Mouse (Mus musculus): ENCODE results near the gene Nsf. TPM values are rescaled to one million over a fixed set of nuclear protein-coding genes. Genes with fewer than 3 reads are reported as not detected.
A peak's percentile ranks its signal among the peaks of the same experiment; 100 is the strongest.

The Nsf gene
- 46.3 and 51.2 TPM in 2 replicates for polyA plus RNA-seq (2014; fragmentation: Nextera tagmentation; extraction: Ambion mirVana)

DNA sequence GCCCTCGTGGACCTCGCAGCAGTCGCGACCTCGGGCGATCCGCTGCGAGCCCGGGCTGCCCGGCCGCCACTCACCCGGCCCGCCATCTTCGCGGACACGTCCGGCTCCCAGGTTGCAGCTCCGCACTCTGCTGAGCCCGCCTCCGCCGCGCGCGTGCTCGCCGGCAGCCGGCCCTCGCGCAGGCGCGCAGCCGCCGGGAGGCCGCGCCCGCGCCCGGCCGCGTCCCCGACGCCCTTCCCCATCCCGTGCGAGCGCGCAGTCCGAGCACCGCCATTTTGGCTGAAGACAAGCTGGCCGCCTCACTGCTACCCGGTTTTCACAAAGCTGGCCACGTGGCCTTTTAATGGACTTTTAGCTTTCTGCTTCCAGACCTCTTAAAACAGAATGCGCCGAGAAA lies at the start of gene Nsf:
Gene Nsf, minus strand, starts transcription at position 161 of the 397 bp plus-strand sequence.
- no peaks in the 10 kb centered on the region for H3K27me3 ChIP-seq (ENCODE audit: control insufficient read depth, insufficient read depth, low read length)
- no peaks in the 10 kb centered on the region for H3K9me3 ChIP-seq (ENCODE audit: control insufficient read depth, low read length)
- H3K4me3 ChIP-seq (ENCODE audit: low read depth, low read length), result peak within 1 kb of the TSS; percentile 55
- H3K27ac ChIP-seq (replicated peaks; ENCODE audit: low read depth, low read length), result 0 out of 2 replicates have a peak within 1 kb of the TSS, but pooled peaks have one; percentile 42
- peaks cover 4% of the 10 kb centered on the region; the same call in 1 of the 2 replicates for H3K4me1 ChIP-seq (ENCODE audit: control insufficient read depth, insufficient read depth, low read length)
- peak; percentile 88 for ATAC-seq (ENCODE audit: insufficient number of reproducible peaks, low FRiP score, low TSS enrichment, low read depth)
- peak; percentile 89 for DNase-seq (ENCODE audit: low spot score)
- H3K9ac ChIP-seq (ENCODE audit: low read length), result peak within 1 kb of the TSS; percentile 76
- peak within 1 kb of the TSS; percentile 77 for H3K4me2 ChIP-seq (ENCODE audit: low read depth, severe bottlenecking)
- no peaks in the 10 kb centered on the region for H3K36me3 ChIP-seq (ENCODE audit: control insufficient read depth, insufficient read depth, low read length)
- WGBS, result under 1% methylated on average over 51 of the region's 53 CpGs

DNA sequence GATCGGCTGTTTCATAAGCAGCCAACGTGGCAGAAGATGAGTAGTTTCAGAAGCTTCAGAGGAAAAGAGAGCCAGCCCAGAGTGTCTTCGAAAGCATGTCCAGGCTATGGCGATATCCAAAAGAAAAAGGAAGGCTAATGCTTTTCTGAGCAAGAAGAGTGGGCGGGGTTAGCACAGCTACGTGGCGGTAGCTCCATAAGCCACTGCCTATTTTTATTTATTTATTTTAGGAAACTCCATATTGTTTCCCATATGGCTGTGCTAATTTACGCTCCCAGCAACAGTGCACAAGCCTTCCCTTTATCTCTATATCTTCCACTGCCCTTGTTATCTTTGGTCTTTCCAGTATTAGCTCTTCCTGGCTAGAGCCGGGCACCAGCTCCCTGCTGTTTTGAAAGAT lies 49.5 kb upstream of the Nsf start:
- no peaks in the 10 kb centered on the region for H3K36me3 ChIP-seq (ENCODE audit: control insufficient read depth, insufficient read depth, low read length)
- DNase-seq (ENCODE audit: low spot score) (no peak), ATAC-seq (ENCODE audit: insufficient number of reproducible peaks, low FRiP score, low TSS enrichment, low read depth) (no peak)
- no peaks in the 10 kb centered on the region for H3K9me3 ChIP-seq (ENCODE audit: control insufficient read depth, low read length)
- WGBS, result 82% methylated on average over 9 of the region's 9 CpGs
- H3K4me1 ChIP-seq (ENCODE audit: control insufficient read depth, insufficient read depth, low read length), result no peaks in the 10 kb centered on the region
- no peak overlapping the region for H3K4me2 ChIP-seq (ENCODE audit: low read depth, severe bottlenecking)
- H3K4me3 ChIP-seq (ENCODE audit: low read depth, low read length), result no peak overlapping the region
- no peak overlapping the region for H3K27ac ChIP-seq (replicated peaks; ENCODE audit: low read depth, low read length)
- H3K9ac ChIP-seq (ENCODE audit: low read length), result no peak overlapping the region
- H3K27me3 ChIP-seq (ENCODE audit: control insufficient read depth, insufficient read depth, low read length), result no peaks in the 10 kb centered on the region

DNA sequence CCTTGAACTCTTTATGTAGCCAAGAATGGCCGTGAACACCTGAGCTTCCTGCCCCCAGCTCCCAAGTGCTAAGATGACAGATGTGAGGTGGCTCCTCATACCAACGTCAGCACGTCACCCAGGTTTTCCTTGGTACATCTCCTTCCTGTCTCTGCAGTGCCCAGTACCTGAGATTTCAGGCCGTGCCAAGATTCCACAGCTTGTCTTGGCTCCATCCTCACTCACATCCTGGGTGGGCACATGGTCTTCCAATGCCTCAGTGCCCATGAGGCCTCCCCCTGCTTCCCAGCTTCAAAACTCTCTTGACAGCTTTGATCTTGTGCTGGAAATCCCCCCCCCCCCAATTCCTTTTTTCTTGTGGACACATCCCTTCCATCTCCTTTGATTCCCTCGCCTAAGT lies 48.3 kb upstream of the Nsf start:
- H3K4me2 ChIP-seq (ENCODE audit: low read depth, severe bottlenecking), result no peak overlapping the region
- no peaks in the 10 kb centered on the region for H3K9me3 ChIP-seq (ENCODE audit: control insufficient read depth, low read length)
- no peaks in the 10 kb centered on the region for H3K36me3 ChIP-seq (ENCODE audit: control insufficient read depth, insufficient read depth, low read length)
- H3K27ac ChIP-seq (replicated peaks; ENCODE audit: low read depth, low read length), result no peak overlapping the region
- no peak for ATAC-seq (ENCODE audit: insufficient number of reproducible peaks, low FRiP score, low TSS enrichment, low read depth)
- H3K4me1 ChIP-seq (ENCODE audit: control insufficient read depth, insufficient read depth, low read length), result no peaks in the 10 kb centered on the region
- no peak overlapping the region for H3K4me3 ChIP-seq (ENCODE audit: low read depth, low read length)
- H3K9ac ChIP-seq (ENCODE audit: low read length), result no peak overlapping the region
- 78% methylated on average over 5 of the region's 5 CpGs for WGBS
- DNase-seq (ENCODE audit: low spot score), result no peak
- H3K27me3 ChIP-seq (ENCODE audit: control insufficient read depth, insufficient read depth, low read length), result no peaks in the 10 kb centered on the region

DNA sequence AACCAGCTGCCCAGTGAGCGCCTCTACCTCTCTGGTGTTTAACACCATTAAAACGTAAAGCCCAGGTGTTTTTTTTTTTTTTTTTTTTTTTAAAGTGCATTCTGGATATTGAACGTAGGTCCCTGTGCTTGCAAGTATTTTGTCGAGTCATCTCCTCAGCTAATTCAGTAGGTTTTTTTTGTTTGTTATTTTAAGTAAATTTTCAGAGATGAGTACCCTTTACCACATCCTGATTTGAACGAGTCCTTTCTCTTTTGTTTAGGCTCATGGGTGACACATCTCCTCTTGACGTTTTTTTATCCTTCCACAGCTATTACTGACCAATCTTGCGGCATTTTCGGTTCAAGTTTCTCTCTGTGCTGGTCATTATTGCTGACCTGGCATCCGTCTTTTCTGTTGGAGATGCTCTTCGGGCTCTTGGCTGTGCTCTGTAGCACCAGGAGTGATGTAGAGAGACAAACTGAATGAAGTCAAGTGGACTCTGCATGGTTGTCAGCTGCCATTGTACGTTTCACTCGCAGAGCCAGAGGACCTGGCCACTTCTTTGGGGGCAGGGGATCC lies 47.6 kb upstream of the Nsf start:
- no peak overlapping the region for H3K4me3 ChIP-seq (ENCODE audit: low read depth, low read length)
- no peak overlapping the region for H3K27ac ChIP-seq (replicated peaks; ENCODE audit: low read depth, low read length)
- H3K9ac ChIP-seq (ENCODE audit: low read length), result no peak overlapping the region
- H3K27me3 ChIP-seq (ENCODE audit: control insufficient read depth, insufficient read depth, low read length), result no peaks in the 10 kb centered on the region
- 81% methylated on average over 12 of the region's 12 CpGs for WGBS
- ATAC-seq (ENCODE audit: insufficient number of reproducible peaks, low FRiP score, low TSS enrichment, low read depth) (no peak), DNase-seq (ENCODE audit: low spot score) (no peak)
- H3K36me3 ChIP-seq (ENCODE audit: control insufficient read depth, insufficient read depth, low read length), result no peaks in the 10 kb centered on the region
- no peaks in the 10 kb centered on the region for H3K4me1 ChIP-seq (ENCODE audit: control insufficient read depth, insufficient read depth, low read length)
- H3K4me2 ChIP-seq (ENCODE audit: low read depth, severe bottlenecking), result no peak overlapping the region
- H3K9me3 ChIP-seq (ENCODE audit: control insufficient read depth, low read length), result no peaks in the 10 kb centered on the region

DNA sequence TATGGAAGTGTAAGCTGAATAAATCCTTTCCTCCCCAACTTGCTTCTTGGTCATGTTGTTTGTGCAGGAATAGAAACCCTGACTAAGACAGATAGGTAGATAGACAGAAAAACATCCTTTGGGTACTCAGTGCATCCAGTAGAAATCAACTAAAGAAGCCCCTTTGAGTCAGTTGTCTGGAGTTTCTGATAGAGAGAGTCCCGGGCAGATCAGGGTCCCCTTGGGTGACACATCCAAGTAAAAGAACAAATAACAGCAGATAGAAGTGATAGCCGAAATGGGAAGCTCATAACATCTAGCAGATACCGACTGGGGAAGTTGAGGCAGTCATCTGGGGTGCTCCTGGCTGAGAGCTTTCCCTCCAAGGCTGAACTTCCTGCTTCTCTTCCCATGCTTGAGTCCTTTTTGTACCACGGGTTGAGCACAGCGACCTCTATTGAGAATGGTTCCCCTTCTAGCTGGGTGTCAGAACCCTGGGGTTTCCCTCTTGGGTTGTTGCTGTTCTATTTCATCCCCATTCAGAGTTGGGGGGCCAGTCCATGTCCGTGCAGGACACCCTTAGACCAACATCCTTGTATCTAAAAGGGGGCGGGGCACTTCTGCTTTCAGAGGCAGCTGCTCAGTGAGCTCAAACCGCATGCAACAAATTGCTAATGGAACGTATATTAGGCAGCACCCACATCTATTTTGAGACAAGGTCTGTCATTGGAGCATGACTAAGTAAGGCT lies 47.0 kb upstream of the Nsf start:
- H3K36me3 ChIP-seq (ENCODE audit: control insufficient read depth, insufficient read depth, low read length), result no peaks in the 10 kb centered on the region
- 75% methylated on average over 9 of the region's 9 CpGs for WGBS
- no peaks in the 10 kb centered on the region for H3K27me3 ChIP-seq (ENCODE audit: control insufficient read depth, insufficient read depth, low read length)
- H3K4me2 ChIP-seq (ENCODE audit: low read depth, severe bottlenecking), result no peak overlapping the region
- ATAC-seq (ENCODE audit: insufficient number of reproducible peaks, low FRiP score, low TSS enrichment, low read depth) (no peak), DNase-seq (ENCODE audit: low spot score) (no peak)
- H3K4me1 ChIP-seq (ENCODE audit: control insufficient read depth, insufficient read depth, low read length), result no peaks in the 10 kb centered on the region
- no peak overlapping the region for H3K9ac ChIP-seq (ENCODE audit: low read length)
- no peak overlapping the region for H3K27ac ChIP-seq (replicated peaks; ENCODE audit: low read depth, low read length)
- H3K4me3 ChIP-seq (ENCODE audit: low read depth, low read length), result no peak overlapping the region
- no peaks in the 10 kb centered on the region for H3K9me3 ChIP-seq (ENCODE audit: control insufficient read depth, low read length)

DNA sequence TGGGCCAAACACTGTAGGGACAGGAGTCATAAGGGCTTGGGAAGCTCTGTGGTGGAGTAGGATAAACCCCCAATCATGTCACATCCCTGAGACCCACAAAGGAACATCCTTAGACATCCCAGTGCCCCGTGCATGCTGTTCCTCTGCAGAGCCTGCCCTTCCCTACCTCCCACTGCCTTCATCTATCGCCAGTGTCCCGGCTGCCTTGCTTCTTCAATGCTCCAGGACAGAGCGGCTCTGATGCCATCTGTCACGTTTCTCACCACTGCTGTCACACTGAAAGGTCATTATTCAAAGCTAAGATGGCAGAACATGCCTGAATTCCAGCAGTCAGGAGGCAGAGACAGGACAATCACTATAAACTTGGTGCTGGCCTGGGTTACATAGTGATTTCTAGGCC lies 44.9 kb upstream of the Nsf start:
- WGBS, result 74% methylated on average over 5 of the region's 5 CpGs
- H3K4me2 ChIP-seq (ENCODE audit: low read depth, severe bottlenecking), result no peak overlapping the region
- no peak overlapping the region for H3K4me3 ChIP-seq (ENCODE audit: low read depth, low read length)
- H3K9me3 ChIP-seq (ENCODE audit: control insufficient read depth, low read length), result no peaks in the 10 kb centered on the region
- DNase-seq (ENCODE audit: low spot score) (no peak), ATAC-seq (ENCODE audit: insufficient number of reproducible peaks, low FRiP score, low TSS enrichment, low read depth) (no peak)
- no peak overlapping the region for H3K27ac ChIP-seq (replicated peaks; ENCODE audit: low read depth, low read length)
- H3K4me1 ChIP-seq (ENCODE audit: control insufficient read depth, insufficient read depth, low read length), result no peaks in the 10 kb centered on the region
- H3K36me3 ChIP-seq (ENCODE audit: control insufficient read depth, insufficient read depth, low read length), result no peaks in the 10 kb centered on the region
- no peaks in the 10 kb centered on the region for H3K27me3 ChIP-seq (ENCODE audit: control insufficient read depth, insufficient read depth, low read length)
- no peak overlapping the region for H3K9ac ChIP-seq (ENCODE audit: low read length)

DNA sequence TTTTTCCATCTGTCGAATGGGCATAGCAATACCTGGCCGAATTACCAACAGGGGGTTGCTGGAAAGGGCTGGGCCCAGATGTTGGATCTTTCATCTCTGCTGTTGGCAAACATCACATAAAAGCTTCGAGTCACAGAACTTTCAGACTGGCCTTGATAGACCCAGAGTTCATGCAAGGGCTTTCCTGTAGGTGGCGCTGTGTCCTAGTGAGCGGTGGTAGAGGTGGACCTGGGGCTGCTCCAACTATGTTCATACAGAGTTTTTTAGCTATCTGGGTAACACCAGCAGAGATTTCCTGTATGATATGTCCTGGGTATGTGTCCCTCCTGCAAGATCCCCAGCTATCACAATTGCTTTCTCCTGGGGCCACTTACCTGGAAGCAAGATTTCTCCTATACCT lies 43.5 kb upstream of the Nsf start:
- no peaks in the 10 kb centered on the region for H3K4me1 ChIP-seq (ENCODE audit: control insufficient read depth, insufficient read depth, low read length)
- H3K4me2 ChIP-seq (ENCODE audit: low read depth, severe bottlenecking), result no peak overlapping the region
- DNase-seq (ENCODE audit: low spot score), result peak; percentile 79
- H3K9me3 ChIP-seq (ENCODE audit: control insufficient read depth, low read length), result no peaks in the 10 kb centered on the region
- H3K4me3 ChIP-seq (ENCODE audit: low read depth, low read length), result no peak overlapping the region
- H3K27ac ChIP-seq (replicated peaks; ENCODE audit: low read depth, low read length), result no peak overlapping the region
- no peak for ATAC-seq (ENCODE audit: insufficient number of reproducible peaks, low FRiP score, low TSS enrichment, low read depth)
- no peak overlapping the region for H3K9ac ChIP-seq (ENCODE audit: low read length)
- WGBS, result 13% methylated on average over 5 of the region's 5 CpGs
- no peaks in the 10 kb centered on the region for H3K36me3 ChIP-seq (ENCODE audit: control insufficient read depth, insufficient read depth, low read length)
- H3K27me3 ChIP-seq (ENCODE audit: control insufficient read depth, insufficient read depth, low read length), result no peaks in the 10 kb centered on the region

DNA sequence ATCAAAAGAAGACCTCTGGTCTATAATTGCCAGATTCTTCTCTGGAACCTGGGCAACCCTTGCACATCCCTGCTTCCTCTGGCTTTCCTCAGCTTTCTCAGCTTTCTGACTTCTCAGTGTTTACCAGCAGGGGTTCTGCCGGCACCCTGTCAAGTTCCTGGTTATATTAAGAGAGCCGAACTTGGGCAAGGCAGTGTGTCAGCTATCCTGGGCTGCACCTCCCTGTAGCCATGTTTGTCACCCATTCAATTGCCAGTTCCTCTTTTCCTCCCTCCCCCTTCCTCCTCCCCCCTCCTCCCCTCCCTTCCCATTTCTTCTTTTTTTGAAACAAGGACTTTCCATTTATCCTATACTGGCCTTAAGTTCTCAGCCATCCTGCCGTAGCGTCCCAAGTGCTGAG lies 38.8 kb upstream of the Nsf start:
- no peak for ATAC-seq (ENCODE audit: insufficient number of reproducible peaks, low FRiP score, low TSS enrichment, low read depth)

More for the DNA sequence above, 38.8 kb upstream of the Nsf start:
- Histone ChIP-seq H3K4me1 (ENCODE audit: control insufficient read depth, insufficient read depth, low read length) (no peaks in the 10 kb centered on the region), H3K36me3 (ENCODE audit: control insufficient read depth, insufficient read depth, low read length) (no peaks in the 10 kb centered on the region), H3K4me3 (ENCODE audit: low read depth, low read length) (no peak overlapping the region), H3K27ac (replicated peaks; ENCODE audit: low read depth, low read length) (no peak overlapping the region), H3K9me3 (ENCODE audit: control insufficient read depth, low read length) (no peaks in the 10 kb centered on the region), H3K9ac (ENCODE audit: low read length) (no peak overlapping the region), H3K4me2 (ENCODE audit: low read depth, severe bottlenecking) (no peak overlapping the region), H3K27me3 (ENCODE audit: control insufficient read depth, insufficient read depth, low read length) (no peaks in the 10 kb centered on the region)
- no peak for DNase-seq (ENCODE audit: low spot score)
- 79% methylated on average over 4 of the region's 4 CpGs for WGBS
